Mouse (Mus musculus): ENCODE results near the gene Tas2r143.

Tas2r143 gene

DNA sequence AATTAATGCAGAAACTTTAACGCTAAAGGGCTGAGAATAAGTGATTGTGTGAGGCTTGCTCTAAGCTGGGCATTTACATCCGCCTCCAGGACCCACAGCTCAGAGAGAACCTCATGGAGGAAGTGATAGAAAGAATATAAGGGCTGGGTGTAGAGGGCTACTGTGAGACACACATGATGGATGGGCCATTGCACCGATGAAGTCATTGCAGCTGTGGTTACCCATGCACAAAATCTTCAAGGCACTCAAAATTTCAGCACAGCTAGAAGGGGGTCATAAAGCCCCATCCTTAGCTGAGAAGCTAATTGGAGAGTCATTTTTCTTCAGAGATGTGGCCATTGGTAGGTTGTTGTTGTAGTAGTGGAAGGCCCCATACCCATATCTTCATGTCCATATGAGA is 1.8 kb upstream of the Tas2r143 start:
- no peak for DNase-seq (ENCODE audit: low read depth)

DNA sequence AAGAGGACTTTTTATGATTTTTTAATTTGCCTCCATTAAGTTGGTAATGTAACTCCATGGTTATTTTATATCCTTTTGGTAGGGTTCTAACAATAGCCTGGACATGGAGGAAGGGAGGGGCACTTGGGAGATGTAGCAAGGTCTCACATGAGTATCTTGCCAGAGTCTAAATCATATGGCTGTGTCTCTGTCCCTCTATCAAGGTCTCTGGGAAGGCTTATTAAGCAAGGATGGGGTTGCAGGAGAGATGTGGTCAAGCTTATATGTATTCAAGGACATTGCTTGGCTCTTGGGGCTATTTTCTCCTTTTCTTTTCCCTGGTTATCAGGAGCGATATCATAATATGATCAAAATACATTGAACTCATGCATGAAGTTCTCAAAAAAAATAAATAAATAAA is 1.0 kb upstream of the Tas2r143 start:
- DNase-seq (ENCODE audit: low read depth), result no peak

DNA sequence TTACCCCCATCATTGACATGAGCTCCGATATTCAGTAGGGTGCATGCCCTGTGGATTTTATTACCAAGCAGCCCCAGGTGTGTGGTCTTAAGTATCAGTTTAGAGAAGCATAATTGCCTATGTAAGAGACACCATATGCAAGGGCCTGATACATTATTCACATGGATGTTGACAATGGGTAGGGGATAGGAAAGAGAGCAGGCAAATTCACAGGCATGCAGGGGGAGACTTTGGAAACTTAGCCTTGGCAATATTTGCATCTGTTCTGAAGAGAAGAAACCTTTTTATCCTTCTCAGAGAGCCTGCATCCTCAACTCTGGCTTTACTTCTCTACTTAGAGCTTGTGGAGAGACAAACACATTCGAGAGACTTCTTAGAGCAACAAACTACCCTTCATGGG is 5.1 kb downstream of the Tas2r143 start, which contains the start of gene Tas2r135:
Gene Tas2r135 (plus strand): TSS at position 301 of the 400 bp plus-strand sequence.
- DNase-seq (ENCODE audit: low read depth), result no peak

GRCm38 (mm10) chr6:42419443-42419842 is 19.4 kb downstream of the Tas2r143 start:
- DNase-seq (ENCODE audit: low read depth), result no peak

- DNase-seq (ENCODE audit: low read depth), result no peak
These were observed 21.4 kb downstream of the Tas2r143 start for GRCm38 (mm10) chr6:42421439-42421838.

DNA sequence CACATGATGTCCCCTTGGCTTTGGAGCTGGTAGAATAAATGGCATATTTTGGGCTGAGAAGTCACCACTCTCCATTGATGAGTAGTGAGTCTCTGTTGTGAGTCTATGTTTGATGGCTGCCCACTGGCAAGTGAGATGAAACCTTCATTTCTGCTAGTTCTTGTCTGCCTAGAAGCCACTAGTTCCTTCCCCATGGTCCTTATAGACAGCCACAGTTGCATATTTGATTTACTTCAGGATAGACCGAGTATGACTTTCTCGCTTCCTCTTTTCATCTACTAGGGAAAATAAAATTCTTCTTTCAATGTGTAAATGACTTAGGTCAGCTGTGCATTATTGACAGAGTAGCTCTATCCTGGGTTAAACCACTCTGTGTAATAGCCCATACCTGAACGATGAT is 24.4 kb downstream of the Tas2r143 start:
- no peak for DNase-seq (ENCODE audit: low read depth)

- no peak for DNase-seq (ENCODE audit: low read depth)
These were observed 26.3 kb downstream of the Tas2r143 start for GRCm38 (mm10) chr6:42426337-42426736.

DNA sequence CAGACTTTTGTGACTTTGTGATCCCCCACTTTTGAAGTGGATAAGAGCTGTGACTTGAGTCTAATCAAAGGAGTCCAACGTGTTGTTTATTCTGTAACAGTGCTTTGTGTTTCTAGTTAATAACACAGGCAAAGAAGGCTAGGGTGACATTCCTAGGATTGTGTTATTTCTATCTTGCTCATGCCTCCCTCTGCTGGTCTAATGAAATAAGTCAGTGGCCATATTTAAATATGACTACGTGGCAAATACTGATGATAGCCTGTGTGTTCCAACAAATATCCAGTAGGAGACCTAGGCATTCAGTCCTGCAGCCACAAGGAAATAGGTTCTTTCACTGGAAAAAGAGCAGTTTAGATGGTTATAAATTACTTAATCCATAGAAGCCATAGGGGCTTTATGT is 33.5 kb downstream of the Tas2r143 start:
- peak; percentile 1 for DNase-seq (ENCODE audit: low read depth)

- no peak for DNase-seq (ENCODE audit: low read depth)
These were observed 34.4 kb downstream of the Tas2r143 start, which contains the start of gene Tas2r126 for GRCm38 (mm10) chr6:42434446-42434845. TSS of gene Tas2r126 (plus strand) at chr6:42434535.

GRCm38 (mm10) chr6:42435490-42435889 is 35.5 kb downstream of the Tas2r143 start:
- no peak for DNase-seq (ENCODE audit: low read depth)

DNA sequence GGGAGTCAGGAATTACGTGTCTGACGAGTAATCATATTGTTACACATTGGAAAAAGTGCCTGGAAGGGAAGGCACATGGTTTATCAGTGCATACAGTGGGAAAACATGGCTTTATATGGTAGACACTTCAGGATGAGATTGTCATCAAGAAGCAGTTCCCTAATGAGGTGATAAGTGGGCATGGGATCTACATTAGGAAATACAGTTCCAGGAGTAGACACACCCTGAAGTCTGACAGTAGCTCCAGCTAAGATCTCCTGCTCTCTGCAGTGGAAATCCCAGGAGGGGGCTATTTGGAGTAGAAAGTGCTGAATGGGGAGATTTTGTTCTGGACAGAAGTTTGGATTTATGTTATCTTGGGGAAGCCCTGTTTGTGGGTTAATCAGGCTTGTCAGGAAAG is 41.4 kb downstream of the Tas2r143 start:
- no peak for DNase-seq (ENCODE audit: low read depth)

GRCm38 (mm10) chr6:42444491-42444890 is 44.5 kb downstream of the Tas2r143 start:
- DNase-seq (ENCODE audit: low read depth), result no peak

DNA sequence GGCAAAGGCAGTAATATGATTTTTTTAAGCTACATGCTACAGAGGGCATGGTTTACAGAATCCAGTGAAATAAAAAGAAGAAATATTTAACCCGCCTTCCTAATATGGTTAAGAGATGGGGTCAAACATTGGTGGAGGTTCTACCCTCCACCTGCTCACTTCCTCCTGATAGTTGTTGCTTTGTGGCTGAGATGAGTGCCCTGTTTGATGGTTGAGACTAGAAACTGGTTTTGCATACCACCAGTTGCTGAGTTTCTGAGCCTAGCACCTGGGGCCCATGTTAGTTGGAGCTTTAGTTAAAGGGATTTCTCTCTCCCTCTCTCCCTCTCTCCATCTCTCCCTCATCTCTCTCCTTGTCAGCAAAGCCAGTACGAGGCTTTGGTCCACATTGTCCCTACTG is 47.3 kb downstream of the Tas2r143 start:
- DNase-seq (ENCODE audit: low read depth), result no peak

Measured in induced T-regulatory cell, adult 2 months (primary cell).